Mouse (Mus musculus) activated CD4-positive, CD25-positive, alpha-beta regulatory T cell, adult 4 months (primary cell): Measurements from ENCODE around the gene Clic4. TPM values are rescaled to one million over a fixed set of nuclear protein-coding genes. Genes with fewer than 3 reads are reported as not detected.
"Not testable (repeated sequence)": the region's sequence is repeated elsewhere in the genome, so short reads cannot be mapped to it uniquely, and the experiment has no call there.

Source experiments
- ATAC-seq: one replicate; pipeline ENCODE4 v1.8.0; 2017
- polyA plus RNA-seq, 2 experiments: library from polyadenylated mRNA; unstranded; fragments of 100-300 nt; shearing (Covaris generic); gene quantifications; one replicate each; pipeline ENCODE4 v1.2.1; 2017

The Clic4 gene
- polyA plus RNA-seq, 2 experiments from 2014 or later = 4.5 to 8.8 TPM

DNA sequence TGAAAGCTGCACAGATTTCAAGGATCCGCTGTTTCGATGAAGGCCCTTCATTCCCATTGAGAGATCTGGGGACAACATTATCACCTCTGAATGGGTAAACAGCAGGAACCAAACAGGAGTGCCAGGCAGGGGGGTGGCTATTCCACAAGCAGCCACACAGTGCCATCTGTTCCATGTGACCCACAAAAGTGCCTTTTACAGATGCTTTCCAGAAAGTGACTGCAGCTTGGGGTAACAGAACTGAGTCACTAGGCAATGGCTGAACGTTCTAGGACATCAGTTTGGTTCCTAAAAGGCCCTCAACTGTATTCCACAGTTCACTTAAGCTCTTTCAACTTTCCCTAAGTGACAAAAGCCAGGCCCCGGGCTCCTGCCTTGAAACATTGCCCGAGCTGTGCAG is 42.0 kb downstream of the Clic4 start:
- ATAC-seq = no peak

DNA sequence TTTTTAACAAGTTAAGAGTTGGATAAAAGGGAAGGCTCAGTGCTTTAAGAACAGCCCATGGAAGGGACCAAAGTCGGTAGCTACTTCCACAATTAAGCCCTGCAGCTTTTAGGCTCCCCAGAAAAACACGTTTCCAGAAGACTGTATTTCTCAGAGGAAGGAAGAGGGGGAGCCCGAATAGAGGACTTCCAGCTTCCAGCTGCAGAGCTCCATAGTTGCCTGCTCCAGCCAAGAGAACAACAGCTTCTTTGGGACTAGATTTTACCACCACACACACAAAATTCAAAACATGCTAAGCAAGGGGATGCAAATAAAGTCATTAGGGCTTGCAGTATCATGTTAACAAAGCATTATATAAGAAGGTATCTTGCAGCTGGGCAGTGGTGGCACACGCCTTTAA is 42.7 kb downstream of the Clic4 start:
- ATAC-seq = no peak

- no peak for ATAC-seq
Measured at GRCm38 (mm10) chr4:135228136-135228535, 44.5 kb downstream of the Clic4 start.

DNA sequence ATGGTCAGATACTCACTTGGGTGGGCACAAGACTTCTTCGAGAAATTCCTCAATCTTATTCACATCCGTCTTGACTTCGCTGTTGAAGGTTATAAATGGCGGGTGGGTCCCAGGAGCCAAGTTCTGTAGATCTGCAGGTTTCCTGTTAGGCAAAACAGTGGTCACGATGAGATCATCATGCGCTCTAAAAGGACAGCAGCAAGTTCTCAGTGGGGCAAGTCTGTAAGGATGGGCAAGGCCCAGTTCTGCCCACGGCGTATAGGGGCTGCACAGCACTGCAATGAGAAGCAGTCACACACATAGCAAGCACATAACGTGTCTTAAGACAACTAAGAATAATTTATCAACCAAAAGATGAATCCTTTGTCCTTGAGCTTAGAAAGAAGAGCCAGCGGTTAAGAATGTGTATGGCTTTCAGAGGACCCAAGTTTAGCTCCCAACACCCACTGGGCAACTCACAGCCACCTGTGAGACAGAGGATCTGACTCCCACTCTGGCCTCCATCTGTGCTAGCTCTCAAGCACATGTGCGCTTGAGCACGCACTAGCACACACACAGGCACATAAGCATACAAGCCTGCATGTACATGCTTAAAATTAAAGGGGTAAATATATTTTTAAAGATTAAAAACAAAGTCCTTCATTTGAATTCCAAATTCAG is 46.5 kb downstream of the Clic4 start:
- no peak for ATAC-seq

- no peak for ATAC-seq
Measured at GRCm38 (mm10) chr4:135223808-135224207, 48.8 kb downstream of the Clic4 start.

DNA sequence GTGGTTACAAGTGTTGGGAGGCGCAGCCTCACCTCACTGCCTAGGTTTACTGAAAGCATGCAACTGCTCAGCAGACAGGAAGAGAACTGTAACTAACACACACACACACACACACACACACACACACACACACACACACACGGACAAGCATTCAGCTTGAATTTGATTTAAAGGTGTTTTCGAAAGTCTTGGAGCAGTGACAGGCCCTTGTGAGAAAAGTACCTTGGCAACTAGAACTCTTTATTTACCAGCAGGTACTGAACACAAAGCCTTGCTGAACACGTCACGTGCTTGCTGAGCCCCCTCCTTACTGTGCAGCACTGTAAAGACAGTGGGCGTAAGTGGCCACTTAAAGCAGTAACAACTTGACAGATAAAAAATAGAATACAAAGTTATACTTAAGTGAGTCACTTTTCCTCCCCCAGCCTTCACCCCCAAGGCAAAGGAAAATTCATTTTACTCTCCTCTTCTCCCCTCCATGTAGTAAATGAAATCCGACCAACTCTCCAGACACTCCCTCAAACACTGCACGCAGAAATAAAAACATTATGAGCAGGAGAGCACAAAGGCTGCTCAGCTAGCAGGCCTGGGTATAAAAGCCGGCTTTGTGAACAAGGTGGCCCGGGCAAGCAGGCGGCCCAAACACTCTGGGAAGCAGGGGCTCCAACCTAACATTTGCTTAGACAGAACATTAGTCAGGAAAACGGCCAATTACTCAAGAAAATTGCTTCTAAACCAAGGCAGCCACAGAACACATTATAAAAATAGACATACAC is 50.8 kb downstream of the Clic4 start:
- ATAC-seq = no peak

DNA sequence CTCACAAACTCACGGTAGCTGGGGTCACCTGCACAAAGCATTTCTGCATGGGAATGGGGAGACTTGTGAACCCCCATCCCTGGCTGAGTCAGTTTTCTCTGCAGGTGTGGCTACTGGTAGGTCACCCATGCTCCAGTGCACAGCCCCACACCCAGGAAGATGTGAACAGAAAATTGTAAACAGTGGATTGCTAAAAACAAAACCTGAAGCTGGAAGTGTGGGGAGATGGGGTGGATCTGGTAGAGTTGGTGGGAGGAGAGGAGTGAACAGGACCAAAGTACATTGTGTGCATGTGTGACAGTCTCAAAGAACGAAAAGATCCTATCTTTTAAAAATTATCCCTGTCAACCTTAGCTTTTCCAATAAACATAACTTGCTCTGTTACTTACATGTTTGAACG is 52.0 kb downstream of the Clic4 start:
- ATAC-seq = no peak

GRCm38 (mm10) chr4:135219652-135220051 is 53.0 kb downstream of the Clic4 start:
- no peak for ATAC-seq

- ATAC-seq = no peak
Measured at GRCm38 (mm10) chr4:135209846-135210245, 62.8 kb downstream of the Clic4 start.

- ATAC-seq = peak; percentile 79
Measured at GRCm38 (mm10) chr4:135205711-135206600, 66.7 kb downstream of the Clic4 start.

DNA sequence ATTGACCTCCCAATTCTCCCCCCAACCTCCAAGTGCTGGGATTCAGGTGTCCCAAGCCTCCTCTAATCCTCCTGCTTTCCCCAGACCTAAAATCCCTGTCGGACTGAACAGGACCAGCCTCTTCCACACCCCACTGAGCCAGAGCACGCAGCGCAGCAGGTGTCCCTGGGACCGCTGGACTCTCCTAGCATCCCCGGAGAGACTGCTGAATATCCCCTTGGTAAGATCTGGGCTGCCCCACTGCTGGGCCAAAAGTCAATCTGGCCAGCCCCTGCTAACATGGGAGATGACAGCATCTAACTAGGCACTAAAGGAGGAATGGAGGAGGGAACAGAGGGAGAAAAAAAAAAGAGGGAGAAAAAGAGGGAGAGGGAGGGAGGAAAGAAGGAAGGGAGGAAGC is 67.4 kb downstream of the Clic4 start:
- no peak for ATAC-seq

- no peak for ATAC-seq
Measured at GRCm38 (mm10) chr4:135204666-135205065, 67.9 kb downstream of the Clic4 start.

GRCm38 (mm10) chr4:135203806-135204560 is 68.6 kb downstream of the Clic4 start:
- ATAC-seq = no peak

DNA sequence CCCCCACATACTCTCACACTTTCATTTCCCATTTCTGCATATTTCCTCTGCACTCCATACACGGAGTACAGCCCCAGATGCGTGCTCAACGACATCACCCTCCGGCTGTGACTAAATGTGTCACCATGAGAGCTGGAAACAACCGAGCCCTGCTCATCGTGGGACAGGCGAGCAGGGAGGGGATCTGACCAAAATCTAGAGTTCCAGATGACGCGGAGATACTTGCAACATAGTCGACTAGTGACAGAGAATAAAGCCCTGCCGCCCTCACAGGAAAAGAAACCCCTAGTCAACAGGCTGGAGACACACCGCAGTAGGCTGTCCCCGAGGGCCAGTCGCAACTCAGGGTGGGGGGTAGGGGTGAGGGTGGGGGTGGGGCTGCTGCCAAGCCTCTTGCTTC is 69.3 kb downstream of the Clic4 start:
- peak; percentile 54 for ATAC-seq

- ATAC-seq = no peak
Measured at GRCm38 (mm10) chr4:135201771-135202170, 70.8 kb downstream of the Clic4 start.

DNA sequence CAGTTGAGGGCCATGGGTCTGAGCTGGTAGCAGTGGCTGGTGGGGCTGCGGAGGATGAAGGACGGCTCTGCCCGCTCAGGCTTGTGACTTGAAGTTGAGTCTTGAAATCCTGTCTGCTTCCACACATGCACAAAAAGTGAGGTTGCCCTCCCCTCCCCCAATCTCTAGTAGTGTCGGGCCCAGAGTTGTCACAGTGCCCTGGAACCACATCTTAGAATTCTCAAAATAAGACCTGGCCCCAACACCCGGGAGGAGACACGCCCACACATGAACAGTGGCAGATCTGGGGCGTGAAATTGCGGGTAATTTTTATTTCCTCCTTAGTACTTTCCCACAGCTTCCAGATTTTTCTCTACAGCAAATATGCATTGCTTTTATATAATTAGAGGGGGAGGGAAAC is 74.8 kb downstream of the Clic4 start:
- no peak for ATAC-seq

DNA sequence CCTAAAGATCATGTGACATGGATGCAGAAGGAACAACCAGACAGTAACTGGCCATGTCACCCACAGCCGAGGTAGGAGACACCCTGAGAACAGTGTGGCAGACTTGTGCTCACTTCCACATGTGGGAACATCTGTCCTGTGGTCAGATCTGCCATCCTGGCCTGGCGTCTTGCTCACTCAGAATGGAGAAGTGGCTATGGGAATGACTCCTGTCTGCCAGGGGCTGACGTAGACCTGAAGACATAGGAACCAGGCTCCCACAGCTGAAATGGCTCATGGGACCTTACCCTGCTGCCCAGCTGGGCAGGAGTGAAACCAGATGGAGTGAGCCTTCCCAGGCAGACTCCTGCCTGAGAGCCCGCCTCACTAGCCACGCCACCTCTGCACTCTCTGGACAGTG is 79.8 kb downstream of the Clic4 start:
- ATAC-seq = no peak

DNA sequence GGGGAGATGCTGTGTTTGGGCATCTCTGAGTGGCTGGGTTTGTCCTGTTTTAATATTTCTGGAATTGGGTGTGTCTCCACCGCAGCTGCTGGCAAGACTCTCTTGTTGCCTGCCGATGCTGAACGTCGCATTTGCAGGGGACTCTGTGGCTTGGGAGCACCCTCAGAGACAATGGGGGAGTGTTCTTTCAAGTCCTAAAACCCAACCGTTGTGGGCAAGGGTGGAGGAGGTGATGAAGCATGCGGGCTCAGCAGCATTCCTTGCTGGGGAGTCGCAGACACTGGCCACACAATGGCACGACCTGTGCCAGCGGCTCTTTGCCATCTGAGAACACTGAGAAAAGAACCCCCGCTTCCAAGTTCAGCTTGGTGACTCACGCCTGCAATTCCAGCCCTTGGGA is 81.0 kb downstream of the Clic4 start:
- ATAC-seq = no peak

GRCm38 (mm10) chr4:135191185-135191584 is 81.4 kb downstream of the Clic4 start:
- ATAC-seq = no peak

- no peak for ATAC-seq
Measured at GRCm38 (mm10) chr4:135190364-135190763, 82.2 kb downstream of the Clic4 start.

- no peak for ATAC-seq
Measured at GRCm38 (mm10) chr4:135189452-135190008, 83.1 kb downstream of the Clic4 start.

DNA sequence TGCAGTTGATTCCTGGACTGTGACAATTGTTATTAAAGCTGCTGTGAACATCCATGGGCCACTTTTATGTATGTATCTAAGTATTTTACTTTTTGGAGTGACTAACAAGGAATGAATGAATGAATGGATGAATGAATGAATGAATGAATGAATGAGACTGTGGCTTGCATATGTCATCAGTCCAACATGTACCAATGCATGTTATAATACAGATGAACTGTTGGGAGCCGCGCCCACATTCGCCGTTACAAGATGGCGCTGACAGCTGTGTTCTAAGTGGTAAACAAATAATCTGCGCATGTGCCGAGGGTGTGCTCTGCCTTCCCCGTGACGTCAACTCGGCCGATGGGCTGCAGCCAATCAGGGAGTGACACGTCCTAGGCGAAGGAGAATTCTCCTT is 88.3 kb downstream of the Clic4 start:
- not testable (repeated sequence) for ATAC-seq
